Mouse (Mus musculus) limb, embryonic 14.5 days (tissue): ENCODE measurements around the gene Prg4. TPM values are rescaled to one million over a fixed set of nuclear protein-coding genes. Genes with fewer than 3 reads are reported as not detected.

Experiments used
- ATAC-seq: fragments of 200-750 bp; cut with Nextera tagmentation; 2 replicates; pipeline ENCODE4 v1.8.0; 2017; ENCODE audit warnings: low read depth, moderate number of reproducible peaks, moderate TSS enrichment; ENCODE audit not compliant: low FRiP score
- DNase-seq: peaks from one replicate; pipeline ENCODE4 v3.0.0-alpha.2; 2015; ENCODE audit warnings: low spot score
- H3K27ac ChIP-seq: fragments of 300-500 bp; sonication (generic); replicated peaks from 2 replicates; pipeline ENCODE4 v1.5.1; 2014; ENCODE audit warnings: low read depth, mild to moderate bottlenecking, low read length, moderate library complexity, mixed read lengths
- H3K27me3 ChIP-seq: fragments of 300-500 bp; sonication (generic); 2 replicates; pipeline ENCODE4 v1.6.1; 2014; ENCODE audit warnings: low read length, mixed read lengths; ENCODE audit not compliant: control insufficient read depth, insufficient read depth
- H3K36me3 ChIP-seq: fragments of 300-500 bp; sonication (generic); 2 replicates; pipeline ENCODE4 v1.6.1; 2014; ENCODE audit warnings: mild to moderate bottlenecking, low read length, moderate library complexity, mixed read lengths; ENCODE audit not compliant: control insufficient read depth, insufficient read depth
- H3K4me1 ChIP-seq: fragments of 300-500 bp; sonication (generic); 2 replicates; pipeline ENCODE4 v1.6.1; 2014; ENCODE audit warnings: antibody characterized with exemption, low read length, mixed read lengths; ENCODE audit not compliant: control insufficient read depth, insufficient read depth
- H3K4me2 ChIP-seq: fragments of 300-500 bp; sonication (generic); replicated peaks from 2 replicates; pipeline ENCODE4 v1.6.1; 2014; ENCODE audit warnings: low read depth, mild to moderate bottlenecking, low read length, moderate library complexity; ENCODE audit not compliant: severe bottlenecking
- H3K4me3 ChIP-seq: fragments of 300-500 bp; sonication (generic); replicated peaks from 2 replicates; pipeline ENCODE4 v1.5.1; 2014; ENCODE audit warnings: low read length
- H3K9ac ChIP-seq: fragments of 300-500 bp; sonication (generic); 2 replicates; pipeline ENCODE4 v1.6.1; 2014; ENCODE audit warnings: mild to moderate bottlenecking, low read depth, low read length, moderate library complexity; ENCODE audit not compliant: severe bottlenecking
- H3K9me3 ChIP-seq: fragments of 300-500 bp; sonication (generic); 2 replicates; pipeline ENCODE4 v1.6.1; 2016; ENCODE audit warnings: low read length; ENCODE audit not compliant: control insufficient read depth
- POLR2A ChIP-seq: fragments of 200-500 bp; IDR thresholded peaks from 2 replicates; pipeline ENCODE4 v1.8.0; 2012; ENCODE audit warnings: inconsistent platforms, mild to moderate bottlenecking, moderate library complexity, borderline replicate concordance; ENCODE audit not compliant: insufficient read depth, insufficient read length; ENCODE audit errors: extremely low read depth
- WGBS: fragments of 180-500 bp; shearing (Covaris S2); extraction: QIAGEN DNeasy Blood & Tissue Kit; methylation state at CpG from one replicate; pipeline ENCODE4 v1.1.7; 2014; 5-methylcytosine and 5-hydroxymethylcytosine counted together
- polyA plus RNA-seq, 2 experiments: library from polyadenylated mRNA; depleted of rRNA in 1 of 2; stranded (reverse) in 1 of 2; unstranded in 1 of 2; fragments of >200 nt; fragmentation: Nextera tagmentation in 1 of 2; extraction: Ambion mirVana in 1 of 2; gene quantifications; 2 replicates each; pipeline versions ENCODE4 v1.2.1 to v1.2.3; 2012 to 2014

The Prg4 gene
- polyA plus RNA-seq, 2 experiments, result 2.5 to 2.8 TPM

GRCm38 (mm10) chr1:150465364-150465763 is 601 bp downstream of the Prg4 start:
- no peak for ATAC-seq
- no peak for TF ChIP-seq POLR2A

DNA sequence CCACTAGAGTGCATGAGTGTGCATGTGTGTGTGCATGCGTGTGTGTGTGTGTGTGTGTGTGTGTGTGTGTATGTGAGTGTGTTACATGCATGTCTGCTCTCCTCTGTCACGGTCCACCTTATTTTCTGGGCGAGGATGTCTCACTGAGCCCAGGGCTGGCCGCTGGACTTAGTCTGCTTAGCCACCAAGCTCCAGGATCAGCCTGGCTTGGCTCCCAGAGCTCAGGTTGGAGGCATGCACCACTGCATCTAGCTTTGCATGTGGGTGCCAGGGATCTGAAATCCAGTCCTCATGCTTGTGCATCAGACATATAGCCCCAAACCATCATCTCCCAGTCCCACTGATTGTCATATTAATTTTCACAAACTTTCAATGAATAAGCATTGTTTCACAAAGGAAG is 2.3 kb downstream of the Prg4 start:
- H3K36me3 ChIP-seq, result no peaks in the 10 kb centered on the region
- H3K9ac ChIP-seq, result no peak overlapping the region
- WGBS, result 76% methylated on average over 4 of the region's 4 CpGs
- no peak overlapping the region for H3K27ac ChIP-seq
- ATAC-seq, result no peak
- H3K9me3 ChIP-seq, result no peaks in the 10 kb centered on the region
- H3K27me3 ChIP-seq, result no peaks in the 10 kb centered on the region
- no peak for DNase-seq
- no peak overlapping the region for H3K4me3 ChIP-seq
- no peaks in the 10 kb centered on the region for H3K4me1 ChIP-seq
- no peak for TF ChIP-seq POLR2A
- no peak overlapping the region for H3K4me2 ChIP-seq

More at GRCm38 (mm10) chr1:150465364-150465763, 601 bp downstream of the Prg4 start:
- no peak overlapping the region for H3K9ac ChIP-seq
- no peak overlapping the region for H3K4me3 ChIP-seq
- H3K27ac ChIP-seq, result no peak overlapping the region
- H3K4me2 ChIP-seq, result no peak overlapping the region
- H3K36me3 ChIP-seq, result no peaks in the 10 kb centered on the region
- H3K9me3 ChIP-seq, result no peaks in the 10 kb centered on the region
- 84% methylated on average over 10 of the region's 10 CpGs for WGBS
- DNase-seq, result no peak
- no peaks in the 10 kb centered on the region for H3K27me3 ChIP-seq
- H3K4me1 ChIP-seq, result 0 out of 2 replicates have a peak, but pooled peaks cover 2% of the 10 kb centered on the region

- ATAC-seq (no peak), DNase-seq (no peak)
- Histone ChIP-seq H3K27me3 (no peaks in the 10 kb centered on the region), H3K9ac (no peak overlapping the region), H3K4me3 (no peak overlapping the region), H3K36me3 (no peaks in the 10 kb centered on the region), H3K27ac (no peak overlapping the region), H3K4me1 (no peaks in the 10 kb centered on the region), H3K9me3 (no peaks in the 10 kb centered on the region), H3K4me2 (no peak overlapping the region)
- 85% methylated on average over 5 of the region's 5 CpGs for WGBS
- TF ChIP-seq POLR2A, result no peak
These were observed 2.9 kb downstream of the Prg4 start for GRCm38 (mm10) chr1:150463068-150463467.

GRCm38 (mm10) chr1:150460595-150460994 is 5.4 kb downstream of the Prg4 start:
- no peaks in the 10 kb centered on the region for H3K36me3 ChIP-seq
- no peak for DNase-seq
- no peaks in the 10 kb centered on the region for H3K4me1 ChIP-seq
- no peaks in the 10 kb centered on the region for H3K27me3 ChIP-seq
- WGBS, result 74% methylated on average over 7 of the region's 7 CpGs
- no peaks in the 10 kb centered on the region for H3K9me3 ChIP-seq
- H3K27ac ChIP-seq, result no peak overlapping the region
- no peak for TF ChIP-seq POLR2A
- H3K4me2 ChIP-seq, result no peak overlapping the region
- H3K4me3 ChIP-seq, result no peak overlapping the region
- no peak overlapping the region for H3K9ac ChIP-seq
- no peak for ATAC-seq

- TF ChIP-seq POLR2A, result no peak
- no peak overlapping the region for H3K4me3 ChIP-seq
- H3K27ac ChIP-seq, result no peak overlapping the region
- ATAC-seq (no peak), DNase-seq (no peak)
- no peaks in the 10 kb centered on the region for H3K9me3 ChIP-seq
- 83% methylated on average over 3 of the region's 3 CpGs for WGBS
- H3K27me3 ChIP-seq, result no peaks in the 10 kb centered on the region
- no peak overlapping the region for H3K9ac ChIP-seq
- H3K36me3 ChIP-seq, result no peaks in the 10 kb centered on the region
- H3K4me2 ChIP-seq, result no peak overlapping the region
- H3K4me1 ChIP-seq, result no peaks in the 10 kb centered on the region
These were observed 6.4 kb downstream of the Prg4 start for GRCm38 (mm10) chr1:150459599-150459998.

DNA sequence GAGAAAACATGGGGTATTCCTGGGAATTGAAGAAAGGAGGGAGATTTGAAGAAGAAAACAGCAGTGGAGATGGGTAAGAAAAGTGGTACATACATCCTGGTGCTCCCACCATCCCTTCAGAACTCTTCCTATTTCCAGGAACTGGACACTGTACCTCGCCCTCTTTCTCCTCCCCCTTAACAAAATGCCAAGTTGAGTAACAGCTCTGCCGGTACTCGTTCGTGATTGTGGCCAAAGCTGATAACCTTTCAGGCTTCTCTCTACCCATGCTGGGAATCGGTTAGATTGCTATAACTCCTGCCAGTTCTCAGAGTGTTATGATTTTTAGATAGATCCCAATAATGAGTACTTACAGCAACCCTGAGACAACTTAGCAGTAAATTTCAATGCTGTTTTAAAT is 7.0 kb downstream of the Prg4 start:
- no peak for TF ChIP-seq POLR2A
- no peak overlapping the region for H3K9ac ChIP-seq
- no peaks in the 10 kb centered on the region for H3K27me3 ChIP-seq
- H3K4me3 ChIP-seq, result no peak overlapping the region
- H3K36me3 ChIP-seq, result no peaks in the 10 kb centered on the region
- H3K27ac ChIP-seq, result no peak overlapping the region
- DNase-seq (no peak), ATAC-seq (no peak)
- H3K4me2 ChIP-seq, result no peak overlapping the region
- H3K4me1 ChIP-seq, result no peaks in the 10 kb centered on the region
- no peaks in the 10 kb centered on the region for H3K9me3 ChIP-seq
- 90% methylated on average over 5 of the region's 5 CpGs for WGBS
